Mouse (Mus musculus) myocyte (in vitro differentiated cells): ENCODE measurements at regions not wholly inside any gene's neighbourhood (a gene's known extent, or its start where the extent isn't known, plus 50 kb on each side); places are given as distances from the start of the nearest gene placed in this dataset.

ENCODE experiments used
- H3K27me3 ChIP-seq: one replicate; pipeline ENCODE4 v1.6.1; 2011; ENCODE audit not compliant: control insufficient read depth, insufficient read depth, insufficient read length
- H3K36me3 ChIP-seq: one replicate; pipeline ENCODE4 v1.6.1; 2011; ENCODE audit not compliant: control insufficient read depth, insufficient read depth
- H3K4me2 ChIP-seq: one replicate; pipeline ENCODE4 v1.6.1; 2011; ENCODE audit warnings: low read depth, control low read depth
- H3K4me3 ChIP-seq: one replicate; pipeline ENCODE4 v1.5.1; 2011; ENCODE audit warnings: mild to moderate bottlenecking, control low read depth, moderate library complexity
- H3K79me2 ChIP-seq: one replicate; pipeline ENCODE4 v1.6.1; 2011; ENCODE audit not compliant: control insufficient read depth, insufficient read depth
- H3ac ChIP-seq: one replicate; pipeline ENCODE4 v1.6.1; 2011; ENCODE audit not compliant: control insufficient read depth, insufficient read length
- CEBPB ChIP-seq: IDR thresholded peaks from 2 replicates; pipeline ENCODE4 v1.6.1; 2011; ENCODE audit warnings: mild to moderate bottlenecking, moderate library complexity; ENCODE audit not compliant: poor library complexity, insufficient read depth, severe bottlenecking
- E2F4 ChIP-seq: IDR thresholded peaks from one replicate; pipeline ENCODE4 v1.6.1; 2011; ENCODE audit warnings: mild to moderate bottlenecking, control low read depth, moderate library complexity; ENCODE audit not compliant: insufficient read depth
- MAX ChIP-seq: IDR thresholded peaks from one replicate; pipeline ENCODE4 v1.6.1; 2011; ENCODE audit warnings: low read depth, mild to moderate bottlenecking, control low read depth
- MYOD1 ChIP-seq, 3 experiments: IDR thresholded peaks; one replicate each; pipeline ENCODE4 v1.6.1; 2011; ENCODE audit warnings: control low read depth in 2 of 3, low read depth in 2 of 3, mild to moderate bottlenecking in 2 of 3, moderate library complexity in 1 of 3; ENCODE audit not compliant: insufficient read length in 2 of 3, control insufficient read depth in 1 of 3
- MYOG ChIP-seq, 3 experiments: IDR thresholded peaks; one replicate each; pipeline ENCODE4 v1.6.1; 2011; ENCODE audit warnings: control low read depth in 2 of 3, low read depth in 2 of 3, mild to moderate bottlenecking in 2 of 3; ENCODE audit not compliant: insufficient read length in 2 of 3, control insufficient read depth in 1 of 3, insufficient read depth in 1 of 3
- POLR2A ChIP-seq: IDR thresholded peaks from one replicate; pipeline ENCODE4 v1.6.1; 2011; ENCODE audit warnings: low read depth, mild to moderate bottlenecking, control low read depth, moderate library complexity; ENCODE audit not compliant: insufficient read length
- POLR2AphosphoS2 ChIP-seq: IDR thresholded peaks from one replicate; pipeline ENCODE4 v1.6.1; 2011; ENCODE audit warnings: low read depth, control low read depth; ENCODE audit not compliant: insufficient read length
- REST ChIP-seq: IDR thresholded peaks from one replicate; pipeline ENCODE4 v1.6.1; 2011; ENCODE audit warnings: mild to moderate bottlenecking, control low read depth, moderate library complexity; ENCODE audit not compliant: insufficient read depth, insufficient read length
- TCF12 ChIP-seq: IDR thresholded peaks from one replicate; pipeline ENCODE4 v1.6.1; 2011; ENCODE audit warnings: mild to moderate bottlenecking, control low read depth; ENCODE audit not compliant: poor library complexity, insufficient read depth, severe bottlenecking
- TCF3 ChIP-seq: IDR thresholded peaks from one replicate; pipeline ENCODE4 v1.6.1; 2011; ENCODE audit warnings: low read depth, control low read depth; ENCODE audit not compliant: insufficient read length
- USF1 ChIP-seq: IDR thresholded peaks from one replicate; pipeline ENCODE4 v1.6.1; 2011; ENCODE audit warnings: low read depth, mild to moderate bottlenecking, control low read depth, moderate library complexity

- Histone ChIP-seq H3ac (no peak overlapping the region), H3K36me3 (no peaks in the 10 kb centered on the region), H3K79me2 (no peaks in the 10 kb centered on the region), H3K4me3 (no peak overlapping the region), H3K4me2 (no peak overlapping the region), H3K27me3 (no peaks in the 10 kb centered on the region)
- TF ChIP-seq POLR2AphosphoS2 (no peak), TCF3 (no peak), REST (no peak), MAX (no peak), MYOD1 (IDR thresholded peaks at IDR 0.05; ENCODE audit: control insufficient read depth in 1 of 3, insufficient read length in 2 of 3, low read depth in 2 of 3) (no peak), MYOG (IDR thresholded peaks at IDR 0.05; ENCODE audit: control insufficient read depth in 1 of 3, insufficient read depth in 1 of 3, insufficient read length in 2 of 3, low read depth in 2 of 3) (no peak), POLR2A (no peak), USF1 (no peak), E2F4 (no peak), TCF12 (no peak), CEBPB (no peak)
Observed at GRCm38 (mm10) chr13:99039063-99039385, 54.7 kb upstream of the 1700024P04Rik start.

GRCm38 (mm10) chr13:99038198-99039062, 54.1 kb upstream of the 1700024P04Rik start:
- TF ChIP-seq POLR2A (no peak), USF1 (no peak)
- Histone ChIP-seq H3K4me3 (no peak overlapping the region), H3K36me3 (no peaks in the 10 kb centered on the region), H3ac (no peak overlapping the region), H3K79me2 (no peaks in the 10 kb centered on the region), H3K27me3 (no peaks in the 10 kb centered on the region), H3K4me2 (no peak overlapping the region)

- no peaks in the 10 kb centered on the region for H3K27me3 ChIP-seq
- no peak for TF ChIP-seq TCF12
- H3K36me3 ChIP-seq: no peaks in the 10 kb centered on the region
- H3K79me2 ChIP-seq: no peaks in the 10 kb centered on the region
- no peak overlapping the region for H3ac ChIP-seq
- no peak overlapping the region for H3K4me3 ChIP-seq
- H3K4me2 ChIP-seq: no peak overlapping the region
Observed at GRCm38 (mm10) chr13:99037131-99037530, 52.8 kb upstream of the 1700024P04Rik start.
